Mouse (Mus musculus) olfactory bulb, adult 2 months (tissue): ENCODE data around the gene Kcnk10. TPM values are rescaled to one million over a fixed set of nuclear protein-coding genes. Genes with fewer than 3 reads are reported as not detected.

Experiments
- H3K27ac ChIP-seq: fragments of 200-500 bp; 2 replicates; pipeline ENCODE4 v1.5.1; 2012; ENCODE audit warnings: low read depth, low read length; ENCODE audit not compliant: insufficient read depth
- H3K4me1 ChIP-seq: fragments of 200-500 bp; 2 replicates; pipeline ENCODE4 v1.6.1; 2012; ENCODE audit warnings: low read length; ENCODE audit not compliant: control insufficient read depth, insufficient read depth
- H3K4me3 ChIP-seq: fragments of 200-500 bp; 2 replicates; pipeline ENCODE4 v1.5.1; 2012; ENCODE audit warnings: mild to moderate bottlenecking, low read depth, low read length, moderate library complexity; ENCODE audit not compliant: insufficient read depth
- CTCF ChIP-seq: fragments of 200-500 bp; IDR thresholded peaks from 2 replicates; pipeline ENCODE4 v1.5.1; 2012; ENCODE audit warnings: low read depth, mild to moderate bottlenecking, low read length, moderate library complexity; ENCODE audit not compliant: insufficient read depth
- POLR2A ChIP-seq: fragments of 200-500 bp; IDR thresholded peaks from 2 replicates; pipeline ENCODE4 v1.6.1; 2012; ENCODE audit warnings: mild to moderate bottlenecking, low read depth, low read length, moderate library complexity; ENCODE audit not compliant: insufficient read depth
- WGBS: fragments of 180-500 bp; shearing (Covaris S2); methylation state at CpG from one replicate; pipeline ENCODE4 v1.1.7; 2018; 5-methylcytosine and 5-hydroxymethylcytosine counted together
- polyA plus RNA-seq: library from polyadenylated mRNA; stranded (reverse); fragments of >200 nt; gene quantifications from 2 replicates; pipeline ENCODE4 v1.2.4, GENCODE M21; 2012; ENCODE audit warnings: low replicate concordance; ENCODE audit not compliant: missing spikeins, insufficient read depth, insufficient read length

Gene Kcnk10
- polyA plus RNA-seq, 1 experiment: 50.8 TPM

DNA sequence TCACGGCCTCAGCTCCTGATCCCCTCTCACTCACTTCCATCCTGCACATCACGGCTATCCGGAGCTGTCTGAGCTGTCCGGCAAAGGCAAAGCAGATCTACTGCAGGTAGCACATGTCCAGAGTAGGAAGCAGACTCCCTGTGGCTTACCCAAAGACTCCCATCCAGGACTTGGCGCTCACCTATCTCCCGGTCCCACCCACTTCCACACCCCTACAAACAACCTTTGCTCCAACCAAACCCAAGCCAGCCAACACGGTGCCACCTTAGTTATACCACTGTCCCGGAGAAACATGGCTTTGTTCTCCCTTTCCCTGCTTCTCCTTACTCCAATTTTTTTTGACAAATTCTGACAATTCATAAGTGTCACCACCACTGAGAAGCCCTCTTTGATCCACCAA is 49.5 kb downstream of the Kcnk10 start:
- TF ChIP-seq POLR2A (no peak), CTCF (no peak)
- WGBS: 97% methylated on average over 8 of the region's 8 CpGs
- Histone ChIP-seq H3K27ac (no peak overlapping the region), H3K4me3 (no peak overlapping the region), H3K4me1 (peaks cover 11% of the 10 kb centered on the region)

DNA sequence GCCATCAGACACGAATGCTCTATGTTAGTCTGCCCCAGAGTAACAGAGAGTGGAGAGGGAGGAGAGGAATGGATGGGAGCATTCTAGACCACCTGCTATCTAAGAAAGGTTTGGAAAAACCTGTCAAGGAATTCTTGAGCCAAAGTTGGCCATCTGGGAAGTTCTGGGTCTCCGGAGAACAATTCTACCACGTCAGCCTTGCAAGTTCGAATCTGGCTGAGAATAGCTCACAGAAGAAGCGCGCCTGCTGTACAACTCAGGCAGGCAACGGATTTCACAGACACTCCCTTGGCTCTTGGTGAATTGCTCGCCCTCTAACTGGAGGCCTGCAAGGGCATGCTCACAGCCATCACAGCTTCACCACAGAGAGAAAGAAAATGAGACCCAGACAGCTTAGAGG is 52.7 kb downstream of the Kcnk10 start:
- WGBS: 70% methylated on average over 8 of the region's 8 CpGs
- Histone ChIP-seq H3K27ac (peak overlapping the region; percentile 54), H3K4me1 (peaks cover 11% of the 10 kb centered on the region), H3K4me3 (no peak overlapping the region)
- TF ChIP-seq CTCF: no peak
- no peak for TF ChIP-seq POLR2A

DNA sequence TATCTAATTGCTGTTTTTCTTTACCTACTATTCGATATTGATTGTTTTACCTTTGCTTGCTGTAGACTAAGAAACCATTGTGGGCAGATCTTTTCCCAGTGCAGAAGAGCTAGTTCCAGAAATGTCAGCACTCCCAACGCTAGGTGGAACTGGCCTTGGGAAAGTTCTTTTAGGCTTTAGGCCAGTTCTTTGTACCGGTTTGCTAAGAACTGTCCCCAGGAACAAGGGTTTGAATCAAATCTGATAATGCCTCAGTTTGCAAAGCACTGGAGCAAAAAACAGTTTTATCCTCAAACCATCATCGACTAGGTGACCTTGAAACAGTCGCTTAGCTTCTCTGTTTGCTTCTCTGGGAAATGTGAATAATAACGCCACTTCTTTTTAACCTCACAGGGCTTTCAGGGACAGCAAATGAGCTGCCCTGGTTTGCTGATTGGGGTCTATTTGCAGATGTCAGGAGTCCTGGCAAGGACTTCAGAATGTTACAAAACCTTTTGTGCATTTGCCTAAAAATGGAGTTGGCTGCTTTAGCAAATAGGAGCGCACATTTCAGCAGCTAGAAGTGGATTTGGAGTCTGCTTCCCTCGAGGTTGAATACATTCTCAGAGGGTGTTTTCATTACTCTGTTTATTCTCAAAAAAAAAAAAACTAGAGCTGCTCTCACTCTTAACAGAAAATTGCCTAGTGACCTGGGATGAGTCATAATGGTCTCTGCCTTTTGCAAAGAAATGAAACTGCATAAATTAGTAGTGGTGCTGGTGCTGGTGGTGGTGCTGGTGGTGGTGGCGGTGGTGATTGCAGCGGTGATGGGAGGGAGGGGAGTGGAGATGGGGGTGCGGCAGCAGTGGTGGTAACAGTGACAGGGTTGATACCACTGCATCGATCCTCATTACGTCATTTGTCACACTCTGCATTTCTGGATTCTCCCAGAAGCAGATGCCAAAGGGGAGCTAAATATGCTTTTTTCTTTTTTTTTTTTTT is 53.5 kb downstream of the Kcnk10 start:
- Histone ChIP-seq H3K27ac (peak overlapping the region; percentile 94), H3K4me1 (peaks cover 11% of the 10 kb centered on the region), H3K4me3 (no peak overlapping the region)
- TF ChIP-seq CTCF: no peak
- TF ChIP-seq POLR2A: no peak
- 21% methylated on average over 13 of the region's 13 CpGs for WGBS

DNA sequence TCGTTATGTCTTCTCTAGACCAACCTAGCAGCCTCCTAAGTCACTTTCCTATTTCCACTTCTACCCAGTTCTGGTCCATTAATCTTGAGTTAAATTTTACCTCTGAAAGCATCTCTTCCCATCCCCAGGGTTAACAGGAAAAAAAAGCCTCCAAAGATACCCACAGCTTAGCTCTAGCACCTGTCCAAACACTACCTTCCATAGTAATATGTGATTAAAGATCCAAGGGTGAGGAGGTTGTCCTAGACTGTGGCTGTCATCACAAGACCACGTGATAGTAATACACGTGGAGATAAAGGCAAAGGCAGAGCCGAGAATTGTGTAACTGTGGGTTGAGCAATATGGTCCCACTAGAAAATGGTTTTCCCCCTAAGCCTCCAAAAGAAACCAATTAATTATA is 56.8 kb downstream of the Kcnk10 start:
- TF ChIP-seq POLR2A: no peak
- no peak for TF ChIP-seq CTCF
- H3K27ac ChIP-seq: no peak overlapping the region
- WGBS: 80% methylated on average over 4 of the region's 4 CpGs

DNA sequence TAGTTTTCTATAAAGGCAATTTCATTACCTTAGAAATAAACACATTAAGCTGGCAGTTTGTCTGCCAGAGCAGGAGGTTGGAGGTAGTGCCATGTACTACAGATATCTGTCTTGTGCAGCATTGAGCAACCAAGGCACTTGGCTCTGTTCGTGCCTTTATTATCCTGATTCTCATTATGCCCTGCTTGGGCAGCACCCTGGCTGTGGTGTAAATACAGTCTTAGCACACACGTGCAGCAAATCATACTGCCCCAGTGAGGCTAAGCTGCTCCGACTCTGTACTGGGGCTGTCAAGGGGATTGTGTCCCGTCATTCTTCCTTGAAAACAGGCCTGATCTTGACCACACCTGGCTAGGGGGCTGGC is 57.6 kb downstream of the Kcnk10 start:
- Histone ChIP-seq H3K4me1 (peaks cover 14% of the 10 kb centered on the region), H3K27ac (no peak overlapping the region), H3K4me3 (no peak overlapping the region)
- TF ChIP-seq POLR2A (no peak), CTCF (no peak)
- WGBS: 68% methylated on average over 4 of the region's 4 CpGs

More for the DNA sequence above, 56.8 kb downstream of the Kcnk10 start:
- H3K4me3 ChIP-seq: no peak overlapping the region
- H3K4me1 ChIP-seq: peaks cover 14% of the 10 kb centered on the region

DNA sequence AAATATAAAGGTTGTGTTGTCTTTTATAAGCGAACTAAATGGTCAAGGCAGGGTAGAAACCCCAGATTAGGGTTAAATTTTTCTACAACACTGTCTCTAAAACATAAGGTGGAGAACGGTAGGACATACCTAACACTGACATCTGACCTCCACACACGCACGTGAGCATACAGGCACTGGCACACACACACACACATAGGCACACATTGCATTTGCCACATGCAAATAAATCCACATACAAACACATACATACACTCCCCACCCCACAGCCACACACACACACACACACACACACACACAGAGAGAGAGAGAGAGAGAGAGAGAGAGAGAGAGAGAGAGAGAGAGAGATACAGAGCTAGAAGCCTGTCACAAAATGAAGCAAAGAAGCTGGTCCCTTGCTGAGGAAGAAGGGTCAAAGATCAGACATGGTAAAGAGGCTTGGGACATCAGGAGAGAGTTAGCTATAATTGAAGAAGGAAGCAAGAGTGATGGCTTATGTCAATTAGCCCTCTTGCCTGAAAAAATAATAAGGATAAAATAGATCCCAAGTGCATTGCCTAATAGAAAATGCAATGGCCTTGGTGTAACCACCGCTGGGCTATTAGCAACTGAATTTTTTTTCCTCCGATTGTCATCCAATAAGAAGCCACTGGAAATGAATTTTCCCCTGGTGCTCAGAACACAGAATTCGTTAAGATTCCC is 58.1 kb downstream of the Kcnk10 start:
- TF ChIP-seq POLR2A (no peak), CTCF (no peak)
- Histone ChIP-seq H3K4me1 (peaks cover 12% of the 10 kb centered on the region; the same call in 1 of the 2 replicates), H3K27ac (no peak overlapping the region), H3K4me3 (no peak overlapping the region)
- 79% methylated on average over 7 of the region's 7 CpGs for WGBS

DNA sequence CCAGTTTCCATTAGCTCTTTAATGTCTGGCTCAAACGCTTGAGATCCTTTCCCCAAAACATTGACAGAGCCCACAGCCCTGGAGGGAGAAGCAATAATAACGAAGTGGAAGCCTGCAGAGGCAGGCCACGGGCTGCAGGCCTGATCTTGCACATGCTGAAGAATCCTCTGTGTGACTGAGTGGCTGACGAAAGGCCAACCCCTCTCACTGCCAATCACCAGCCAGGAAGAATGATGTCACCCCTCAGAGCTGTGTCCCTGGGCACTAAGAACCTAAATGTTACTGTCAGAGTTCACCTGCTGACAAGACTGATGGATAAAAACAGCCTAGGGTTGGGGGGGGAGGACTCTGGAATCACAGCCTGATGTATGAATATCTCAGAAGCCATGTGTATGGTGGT is 72.5 kb downstream of the Kcnk10 start:
- Histone ChIP-seq H3K27ac (no peak overlapping the region), H3K4me3 (no peak overlapping the region), H3K4me1 (no peaks in the 10 kb centered on the region)
- WGBS: 43% methylated on average over 4 of the region's 4 CpGs
- no peak for TF ChIP-seq POLR2A
- TF ChIP-seq CTCF: no peak

DNA sequence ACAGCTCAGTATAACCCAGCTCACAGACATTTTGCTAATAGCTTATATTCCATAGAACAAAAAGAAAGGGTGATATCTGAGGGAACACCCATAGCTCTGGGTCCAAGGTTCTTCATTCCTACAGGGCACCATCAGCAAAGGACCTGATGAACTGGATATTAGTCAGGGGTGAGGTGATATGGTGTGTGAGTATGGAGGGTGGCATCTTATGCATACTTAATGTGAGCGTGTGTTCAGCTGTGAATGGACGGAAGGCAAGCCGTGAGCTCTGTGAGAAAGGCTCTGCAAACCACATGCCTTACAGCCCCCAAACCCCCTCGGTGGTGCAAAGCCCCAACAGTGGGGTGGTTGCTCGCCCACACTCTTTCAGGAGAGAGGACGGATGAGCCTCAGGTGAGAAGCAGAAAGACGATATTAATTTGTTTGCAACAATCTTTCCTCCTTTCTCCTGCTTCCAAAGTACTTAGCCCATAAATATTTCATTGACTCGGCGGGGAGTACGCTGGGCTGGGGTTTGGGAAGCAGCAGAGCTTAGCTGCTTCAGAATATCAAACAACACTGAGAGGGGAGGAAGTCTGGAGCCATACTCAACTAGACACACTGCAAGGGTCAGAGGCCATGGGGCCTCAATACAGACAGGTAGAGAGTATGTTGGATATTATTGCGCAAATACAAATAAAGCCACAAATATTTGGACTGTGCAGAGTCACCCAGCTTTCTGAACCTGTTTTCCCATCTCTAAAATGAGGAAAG is 76.4 kb downstream of the Kcnk10 start:
- Histone ChIP-seq H3K4me3 (no peak overlapping the region), H3K27ac (no peak overlapping the region), H3K4me1 (0 out of 2 replicates have a peak, but pooled peaks cover 2% of the 10 kb centered on the region)
- TF ChIP-seq CTCF: no peak
- WGBS: 76% methylated on average over 11 of the region's 11 CpGs

DNA sequence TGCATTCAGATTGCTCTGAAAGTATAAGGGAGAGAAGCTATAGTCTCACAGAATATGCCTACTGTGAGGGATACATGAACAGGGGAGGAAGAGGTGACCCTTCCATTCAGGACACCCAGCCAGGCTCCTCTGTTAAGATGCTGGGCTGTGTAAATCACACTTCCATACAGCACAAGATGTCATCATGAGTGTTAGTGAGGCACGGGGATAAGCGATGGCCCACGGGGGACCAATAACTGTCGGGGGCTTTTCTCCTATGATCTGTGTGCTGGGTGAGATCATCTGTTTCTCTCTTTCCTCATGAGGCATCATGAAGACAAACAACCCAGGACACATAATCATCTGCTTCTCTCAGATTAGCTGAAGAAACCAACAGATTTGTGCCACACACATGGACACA is 77.1 kb downstream of the Kcnk10 start:
- H3K4me1 ChIP-seq: 0 out of 2 replicates have a peak, but pooled peaks cover 2% of the 10 kb centered on the region
- no peak overlapping the region for H3K27ac ChIP-seq
- H3K4me3 ChIP-seq: no peak overlapping the region
- TF ChIP-seq CTCF: no peak
- TF ChIP-seq POLR2A: no peak
- WGBS: 95% methylated on average over 4 of the region's 4 CpGs
